10 mouse cellular contexts compared by ENCODE assay signal in the genomic region with DNA sequence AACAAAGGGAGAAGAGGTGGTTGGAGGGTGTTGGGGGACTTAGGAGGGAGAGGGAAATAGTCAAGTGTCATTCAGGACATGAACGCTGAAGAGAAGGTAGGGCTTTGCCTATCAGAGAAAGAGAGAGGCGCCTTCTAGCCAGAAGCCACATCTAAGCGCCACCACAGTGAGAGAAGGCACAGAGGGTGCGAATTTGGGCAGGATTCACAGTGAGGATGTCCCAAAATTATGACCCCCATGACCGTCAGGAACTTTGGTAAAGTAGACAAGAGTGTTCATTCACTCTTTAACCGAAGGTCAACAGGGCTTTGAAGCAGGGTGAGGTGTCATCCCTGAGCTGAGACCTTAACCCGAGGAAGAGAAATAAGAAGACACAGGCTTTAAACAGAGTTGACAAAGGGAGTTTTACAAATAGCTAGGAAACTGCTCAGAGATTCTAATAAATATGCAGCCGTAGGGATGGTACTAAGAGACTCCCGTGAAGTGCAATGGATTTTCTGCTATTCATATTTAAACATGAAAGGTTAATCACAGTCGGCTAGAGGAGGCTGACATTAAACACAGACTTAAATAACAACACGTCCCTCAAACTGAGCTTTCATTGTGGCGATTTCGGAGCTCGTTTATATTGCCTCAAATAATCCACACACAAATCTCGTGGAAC. TPM values are rescaled to one million over a fixed set of nuclear protein-coding genes. Genes with fewer than 3 reads are reported as not detected.
DNase-seq lines count a peak whose midpoint lies in the region; ATAC-seq and TF ChIP-seq lines count a peak whose summit lies in the region.
"Had no signal": no experiment of that assay in that cellular context is flagged by ENCODE, and none has a peak within 500 bp of the region (broad histone marks: within the 10 kb centered on the region; RNA-seq: fewer than 3 reads in every experiment).

No protein-coding gene starts in this region.

- H3K36me3 ChIP-seq in kidney, embryonic 15.5 days, result no peaks in the 10 kb centered on the region
- no peaks in the 10 kb centered on the region for H3K36me3 ChIP-seq in kidney, adult 2 months (ENCODE audit: control insufficient read depth, insufficient read depth, low read length)
- H3K36me3 ChIP-seq in forebrain, embryonic 11.5 days (ENCODE audit: control insufficient read depth, insufficient read depth, low read length), result no peaks in the 10 kb centered on the region
- H3K36me3 ChIP-seq in intestine, embryonic 16.5 days (ENCODE audit: control insufficient read depth, insufficient read depth, low read length), result no peaks in the 10 kb centered on the region
- no peaks in the 10 kb centered on the region for H3K36me3 ChIP-seq in neural tube, embryonic 12.5 days

- TF ChIP-seq POLR2A in kidney, adult 2 months (IDR thresholded peaks at IDR 0.05; ENCODE audit: low read depth, low read length), result no peak

- no peak overlapping the region for H3K27ac ChIP-seq in kidney, embryonic 15.5 days
- no peak overlapping the region for H3K27ac ChIP-seq in kidney, adult 2 months (ENCODE audit: insufficient read depth, low read depth, low read length)
- no peak overlapping the region for H3K27ac ChIP-seq in forebrain, embryonic 11.5 days (ENCODE audit: low read depth, low read length)
- no peak overlapping the region for H3K27ac ChIP-seq in intestine, embryonic 16.5 days (ENCODE audit: low read length)
- no peak overlapping the region for H3K27ac ChIP-seq in neural tube, embryonic 12.5 days

- WGBS in kidney, embryonic 15.5 days, result 41% methylated on average over 15 of the region's 15 CpGs
- WGBS in kidney, adult 2 months, result 39% methylated on average over 15 of the region's 15 CpGs
- 40% methylated on average over 15 of the region's 15 CpGs for WGBS in forebrain, embryonic 11.5 days
- WGBS in intestine, embryonic 16.5 days, result 39% methylated on average over 15 of the region's 15 CpGs
- WGBS in neural tube, embryonic 12.5 days, result 41% methylated on average over 15 of the region's 15 CpGs

- H3K4me2 ChIP-seq in kidney, embryonic 15.5 days, result peak overlapping the region; percentile 53
- peak overlapping the region; percentile 32; the same call in 1 of the 2 replicates for H3K4me2 ChIP-seq in forebrain, embryonic 11.5 days (ENCODE audit: low read depth, low read length, severe bottlenecking)
- H3K4me2 ChIP-seq in intestine, embryonic 16.5 days (ENCODE audit: low read depth, low read length), result peak overlapping the region; percentile 43
- H3K4me2 ChIP-seq in neural tube, embryonic 12.5 days (replicated peaks), result peak overlapping the region; percentile 30

- peak overlapping the region; percentile 24 for H3K4me3 ChIP-seq in kidney, embryonic 15.5 days (replicated peaks)
- H3K4me3 ChIP-seq in kidney, adult 2 months (ENCODE audit: insufficient read depth, low read depth, low read length), result no peak overlapping the region
- no peak overlapping the region for H3K4me3 ChIP-seq in forebrain, embryonic 11.5 days (ENCODE audit: low read depth, low read length)
- H3K4me3 ChIP-seq in intestine, embryonic 16.5 days (ENCODE audit: low read length), result peak overlapping the region; percentile 16
- no peak overlapping the region for H3K4me3 ChIP-seq in neural tube, embryonic 12.5 days

- H3K4me1 ChIP-seq in kidney, embryonic 15.5 days, result 0 out of 2 replicates have a peak, but pooled peaks cover 3% of the 10 kb centered on the region
- no peaks in the 10 kb centered on the region for H3K4me1 ChIP-seq in kidney, adult 2 months (ENCODE audit: control insufficient read depth, insufficient read depth, low read length)
- H3K4me1 ChIP-seq in forebrain, embryonic 11.5 days (replicated peaks; ENCODE audit: control insufficient read depth, insufficient read depth, low read length), result no peaks in the 10 kb centered on the region; the same call in 1 of the 2 replicates
- no peaks in the 10 kb centered on the region for H3K4me1 ChIP-seq in intestine, embryonic 16.5 days (ENCODE audit: control insufficient read depth, insufficient read depth, low read length)
- H3K4me1 ChIP-seq in neural tube, embryonic 12.5 days, result no peaks in the 10 kb centered on the region

- ATAC-seq in kidney, embryonic 15.5 days (replicated peaks; ENCODE audit: low FRiP score), result no peak
- peak; percentile 36; the same call in 1 of the 2 replicates for ATAC-seq in forebrain, embryonic 11.5 days (replicated peaks; ENCODE audit: low FRiP score)
- peak; percentile 12; the same call in 1 of the 2 replicates for ATAC-seq in intestine, embryonic 16.5 days
- peak; percentile 17; the same call in 1 of the 2 replicates for ATAC-seq in neural tube, embryonic 12.5 days (ENCODE audit: low FRiP score, low read depth)

- intact Hi-C loops in left cerebral cortex, postnatal 14 days (cut with DNase I), result loop anchor here (2.0 to 10.0 kb wide), 2 partner anchors 289 to 521 kb away; no protein-coding TSS in a partner anchor

- H3K9me3 ChIP-seq in kidney, embryonic 15.5 days (replicated peaks), result no peaks in the 10 kb centered on the region
- H3K9me3 ChIP-seq in forebrain, embryonic 11.5 days (ENCODE audit: control insufficient read depth, low read length), result no peaks in the 10 kb centered on the region
- no peaks in the 10 kb centered on the region for H3K9me3 ChIP-seq in intestine, embryonic 16.5 days (ENCODE audit: control insufficient read depth, low read length)
- H3K9me3 ChIP-seq in neural tube, embryonic 12.5 days, result no peaks in the 10 kb centered on the region

- H3K27me3 ChIP-seq in kidney, embryonic 15.5 days, result no peaks in the 10 kb centered on the region
- no peaks in the 10 kb centered on the region for H3K27me3 ChIP-seq in kidney, adult 2 months (replicated peaks; ENCODE audit: control insufficient read depth, insufficient read depth, low read length)
- H3K27me3 ChIP-seq in forebrain, embryonic 11.5 days (ENCODE audit: control insufficient read depth, insufficient read depth, low read length), result no peaks in the 10 kb centered on the region
- no peaks in the 10 kb centered on the region for H3K27me3 ChIP-seq in intestine, embryonic 16.5 days (replicated peaks; ENCODE audit: control insufficient read depth, insufficient read depth, low read length)
- no peaks in the 10 kb centered on the region for H3K27me3 ChIP-seq in neural tube, embryonic 12.5 days (replicated peaks)

- no peak for TF ChIP-seq CTCF in kidney, adult 2 months (conservative IDR thresholded peaks at IDR 0.05; ENCODE audit: insufficient read depth, insufficient read length, low read depth, low read length)

- no peak overlapping the region for H3K9ac ChIP-seq in kidney, embryonic 15.5 days
- no peak overlapping the region for H3K9ac ChIP-seq in forebrain, embryonic 11.5 days (ENCODE audit: low read length)
- H3K9ac ChIP-seq in intestine, embryonic 16.5 days (ENCODE audit: low read depth, low read length), result no peak overlapping the region
- H3K9ac ChIP-seq in neural tube, embryonic 12.5 days, result no peak overlapping the region

- no peak for DNase-seq in kidney, adult 2 months
- DNase-seq in forebrain, embryonic 11.5 days (ENCODE audit: low spot score), result no peak
- DNase-seq in left cerebral cortex, postnatal 14 days (ENCODE audit: low spot score in 2 of 2), result no peak
- DNase-seq in testis, postnatal 10 days (ENCODE audit: low spot score), result no peak
- DNase-seq in thymus, postnatal 10 days (ENCODE audit: low spot score in 2 of 2), result no peak

RNA-seq across cellular contexts. Expression of a gene that starts 14.9 kb away (rescaled TPM):
- not detected in 2 replicates for polyA plus RNA-seq in kidney, embryonic 15.5 days (2015; fragmentation: Nextera tagmentation; extraction: Ambion mirVana)
- polyA plus RNA-seq in kidney, adult 2 months (2012; rRNA removed), result not detected in 2 replicates
- not detected in 2 replicates for polyA plus RNA-seq in forebrain, embryonic 11.5 days (2014; fragmentation: Nextera tagmentation; extraction: Ambion mirVana)
- not detected in 2 replicates for polyA plus RNA-seq in intestine, embryonic 16.5 days (2015; fragmentation: Nextera tagmentation; extraction: Ambion mirVana)
- polyA plus RNA-seq in neural tube, embryonic 12.5 days (2016; fragmentation: Nextera tagmentation; extraction: Ambion mirVana), result not detected in 2 replicates
- total RNA-seq in left cerebral cortex, postnatal 14 days (2021), result not detected
- total RNA-seq: ES-E14 had no signal
- polyA plus RNA-seq: large intestine, adult 2 months had no signal

RNA-seq across cellular contexts. Expression of a gene that starts 16.5 kb away (rescaled TPM):
- not detected in 2 replicates for polyA plus RNA-seq in kidney, embryonic 15.5 days (2015; fragmentation: Nextera tagmentation; extraction: Ambion mirVana)
- not detected in 2 replicates for polyA plus RNA-seq in kidney, adult 2 months (2012; rRNA removed)
- not detected in 2 replicates for polyA plus RNA-seq in forebrain, embryonic 11.5 days (2014; fragmentation: Nextera tagmentation; extraction: Ambion mirVana)
- not detected in 2 replicates for polyA plus RNA-seq in intestine, embryonic 16.5 days (2015; fragmentation: Nextera tagmentation; extraction: Ambion mirVana)
- not detected in 2 replicates for polyA plus RNA-seq in neural tube, embryonic 12.5 days (2016; fragmentation: Nextera tagmentation; extraction: Ambion mirVana)
- not detected for total RNA-seq in left cerebral cortex, postnatal 14 days (2021)
- total RNA-seq: ES-E14 had no signal
- polyA plus RNA-seq: large intestine, adult 2 months had no signal

RNA-seq across cellular contexts. Expression of a gene that starts 30.9 kb away (rescaled TPM):
- not detected in 2 replicates for polyA plus RNA-seq in kidney, embryonic 15.5 days (2015; fragmentation: Nextera tagmentation; extraction: Ambion mirVana)
- polyA plus RNA-seq in kidney, adult 2 months (2012; rRNA removed), result not detected in 2 replicates
- polyA plus RNA-seq in forebrain, embryonic 11.5 days (2014; fragmentation: Nextera tagmentation; extraction: Ambion mirVana), result not detected in 2 replicates
- polyA plus RNA-seq in intestine, embryonic 16.5 days (2015; fragmentation: Nextera tagmentation; extraction: Ambion mirVana), result not detected in 2 replicates
- polyA plus RNA-seq in neural tube, embryonic 12.5 days (2016; fragmentation: Nextera tagmentation; extraction: Ambion mirVana), result not detected in 2 replicates
- not detected for total RNA-seq in left cerebral cortex, postnatal 14 days (2021)
- polyA plus RNA-seq: large intestine, adult 2 months had no signal

RNA-seq across cellular contexts. Expression of a gene that starts 33.4 kb away (rescaled TPM):
- not detected in 2 replicates for polyA plus RNA-seq in kidney, embryonic 15.5 days (2015; fragmentation: Nextera tagmentation; extraction: Ambion mirVana)
- not detected in 2 replicates for polyA plus RNA-seq in kidney, adult 2 months (2012; rRNA removed)
- not detected in 2 replicates for polyA plus RNA-seq in forebrain, embryonic 11.5 days (2014; fragmentation: Nextera tagmentation; extraction: Ambion mirVana)
- not detected in 2 replicates for polyA plus RNA-seq in intestine, embryonic 16.5 days (2015; fragmentation: Nextera tagmentation; extraction: Ambion mirVana)
- polyA plus RNA-seq in neural tube, embryonic 12.5 days (2016; fragmentation: Nextera tagmentation; extraction: Ambion mirVana), result not detected in 2 replicates
- not detected for total RNA-seq in left cerebral cortex, postnatal 14 days (2021)
- total RNA-seq: ES-E14 had no signal
- polyA plus RNA-seq: large intestine, adult 2 months had no signal

RNA-seq across cellular contexts. Expression of a gene that starts 37.4 kb away (rescaled TPM):
- polyA plus RNA-seq in kidney, embryonic 15.5 days (2015; fragmentation: Nextera tagmentation; extraction: Ambion mirVana), result 1.1 and 1.2 TPM in 2 replicates
- polyA plus RNA-seq in kidney, adult 2 months (2012; rRNA removed), result 18.2 and 22.0 TPM in 2 replicates
- 0.40 and 0.48 TPM in 2 replicates for polyA plus RNA-seq in forebrain, embryonic 11.5 days (2014; fragmentation: Nextera tagmentation; extraction: Ambion mirVana)
- 1.9 and 2.0 TPM in 2 replicates for polyA plus RNA-seq in intestine, embryonic 16.5 days (2015; fragmentation: Nextera tagmentation; extraction: Ambion mirVana)
- polyA plus RNA-seq in neural tube, embryonic 12.5 days (2016; fragmentation: Nextera tagmentation; extraction: Ambion mirVana), result 0.28 and 0.82 TPM in 2 replicates
- total RNA-seq in left cerebral cortex, postnatal 14 days (2021), result 1 to 10 TPM; 2.1 to 2.5 TPM

Comparison
In these comparisons a context has a peak if more than half of its experiments do, and no peak if none do; other contexts are left out.
1. H3K4me3 ChIP-seq: peak in kidney, embryonic 15.5 days (single experiment) and intestine, embryonic 16.5 days (single experiment); none in kidney, adult 2 months (single experiment), forebrain, embryonic 11.5 days (single experiment) and neural tube, embryonic 12.5 days (single experiment).
2. Peak in every context shown above with its lines, with median percentiles within 50 percentile points of each other: H3K4me2 ChIP-seq.